14 mouse cellular contexts compared by ENCODE assay signal in the genomic region with DNA sequence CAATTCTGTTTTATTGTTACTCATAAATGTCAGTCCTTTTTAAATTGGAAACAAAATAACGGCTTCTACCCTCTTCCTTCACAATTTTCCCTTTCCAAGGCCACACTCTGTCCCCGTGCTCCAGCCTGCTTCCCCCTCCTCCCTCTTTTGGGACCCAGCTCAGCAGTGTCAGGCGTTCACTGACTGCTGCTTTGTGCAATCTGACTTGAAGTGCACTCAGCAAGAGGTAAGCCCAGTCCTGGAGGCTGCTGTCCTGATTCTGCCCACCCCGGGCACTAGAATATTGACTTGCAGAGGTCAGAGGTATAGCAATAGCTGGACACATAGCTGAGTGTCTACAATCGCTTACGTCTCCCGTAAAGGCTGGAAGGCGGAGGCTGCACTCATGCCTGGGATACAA. TPM values are rescaled to one million over a fixed set of nuclear protein-coding genes. Genes with fewer than 3 reads are reported as not detected.
DNase-seq lines count a peak whose midpoint lies in the region; ATAC-seq and TF ChIP-seq lines count a peak whose summit lies in the region.
"Had no signal": no experiment of that assay in that cellular context is flagged by ENCODE, and none has a peak within 500 bp of the region (broad histone marks: within the 10 kb centered on the region; RNA-seq: fewer than 3 reads in every experiment).

No protein-coding gene starts in this region.

- H3K4me3 ChIP-seq in lung, embryonic 15.5 days: no peak overlapping the region
- H3K4me3 ChIP-seq in forebrain, embryonic 15.5 days: no peak overlapping the region
- no peak overlapping the region for H3K4me3 ChIP-seq in limb, embryonic 14.5 days (replicated peaks; ENCODE audit: low read length)
- H3K4me3 ChIP-seq in neural tube, embryonic 14.5 days (ENCODE audit: low read depth, low read length): no peak overlapping the region
- no peak overlapping the region for H3K4me3 ChIP-seq in intestine, embryonic 16.5 days (ENCODE audit: low read length)
- H3K4me3 ChIP-seq: embryonic facial prominence, embryonic 15.5 days; stomach, embryonic 15.5 days had no signal

- no peak overlapping the region for H3K4me2 ChIP-seq in lung, embryonic 15.5 days
- H3K4me2 ChIP-seq in forebrain, embryonic 15.5 days (replicated peaks): no peak overlapping the region
- no peak overlapping the region for H3K4me2 ChIP-seq in limb, embryonic 14.5 days (replicated peaks; ENCODE audit: low read depth, low read length, severe bottlenecking)
- peak overlapping the region; percentile 11; the same call in 1 of the 2 replicates for H3K4me2 ChIP-seq in neural tube, embryonic 14.5 days (ENCODE audit: low read depth, low read length)
- no peak overlapping the region for H3K4me2 ChIP-seq in intestine, embryonic 16.5 days (ENCODE audit: low read depth, low read length)
- H3K4me2 ChIP-seq: embryonic facial prominence, embryonic 15.5 days; lung, embryonic 14.5 days; stomach, embryonic 15.5 days had no signal

- peak overlapping the region; percentile 4; the same call in 1 of the 2 replicates for H3K27ac ChIP-seq in lung, embryonic 15.5 days
- H3K27ac ChIP-seq in forebrain, embryonic 15.5 days (replicated peaks): peak overlapping the region; percentile 88
- no peak overlapping the region for H3K27ac ChIP-seq in limb, embryonic 14.5 days (replicated peaks; ENCODE audit: low read depth, low read length)
- H3K27ac ChIP-seq in neural tube, embryonic 14.5 days (ENCODE audit: low read depth, low read length): peak overlapping the region; percentile 86
- H3K27ac ChIP-seq in intestine, embryonic 16.5 days (ENCODE audit: low read length): no peak overlapping the region
- H3K27ac ChIP-seq: embryonic facial prominence, embryonic 15.5 days; stomach, embryonic 15.5 days had no signal

- TF ChIP-seq POLR2A in limb, embryonic 14.5 days (IDR thresholded peaks at IDR 0.05; ENCODE audit: borderline replicate concordance, extremely low read depth, insufficient read depth, insufficient read length): no peak

- WGBS in lung, embryonic 15.5 days: 54% methylated on average over 8 of the region's 8 CpGs
- 58% methylated on average over 8 of the region's 8 CpGs for WGBS in forebrain, embryonic 15.5 days
- 56% methylated on average over 8 of the region's 8 CpGs for WGBS in limb, embryonic 14.5 days
- 50% methylated on average over 8 of the region's 8 CpGs for WGBS in neural tube, embryonic 14.5 days
- WGBS in intestine, embryonic 16.5 days: 64% methylated on average over 8 of the region's 8 CpGs

- H3K27me3 ChIP-seq in lung, embryonic 15.5 days: no peaks in the 10 kb centered on the region
- no peaks in the 10 kb centered on the region for H3K27me3 ChIP-seq in forebrain, embryonic 15.5 days
- H3K27me3 ChIP-seq in limb, embryonic 14.5 days (ENCODE audit: control insufficient read depth, insufficient read depth, low read length): no peaks in the 10 kb centered on the region
- H3K27me3 ChIP-seq in neural tube, embryonic 14.5 days (ENCODE audit: control insufficient read depth, insufficient read depth, low read length): no peaks in the 10 kb centered on the region
- no peaks in the 10 kb centered on the region for H3K27me3 ChIP-seq in intestine, embryonic 16.5 days (replicated peaks; ENCODE audit: control insufficient read depth, insufficient read depth, low read length)
- H3K27me3 ChIP-seq: embryonic facial prominence, embryonic 15.5 days; stomach, embryonic 15.5 days had no signal

- H3K9me3 ChIP-seq in lung, embryonic 15.5 days: no peaks in the 10 kb centered on the region
- H3K9me3 ChIP-seq in forebrain, embryonic 15.5 days: no peaks in the 10 kb centered on the region
- no peaks in the 10 kb centered on the region for H3K9me3 ChIP-seq in limb, embryonic 14.5 days (ENCODE audit: control insufficient read depth, low read length)
- no peaks in the 10 kb centered on the region for H3K9me3 ChIP-seq in neural tube, embryonic 14.5 days (ENCODE audit: control insufficient read depth, low read length)
- H3K9me3 ChIP-seq in intestine, embryonic 16.5 days (ENCODE audit: control insufficient read depth, low read length): no peaks in the 10 kb centered on the region
- H3K9me3 ChIP-seq: embryonic facial prominence, embryonic 15.5 days; stomach, embryonic 15.5 days had no signal

- ATAC-seq in lung, embryonic 15.5 days (ENCODE audit: borderline replicate concordance, extremely low read depth, low FRiP score, low TSS enrichment): no peak
- 0 out of 2 replicates have a peak, but pooled peaks have one; percentile 30 for ATAC-seq in forebrain, embryonic 15.5 days (replicated peaks)
- peak; percentile 13; the same call in 1 of the 2 replicates for ATAC-seq in limb, embryonic 14.5 days (ENCODE audit: low FRiP score, low read depth)
- peak; percentile 30 for ATAC-seq in neural tube, embryonic 14.5 days (ENCODE audit: low read depth)
- no peak for ATAC-seq in granulocyte monocyte progenitor cell, adult 5-6 weeks (replicated peaks; ENCODE audit: poor library complexity, severe bottlenecking)
- no peak for ATAC-seq in intestine, embryonic 16.5 days

- H3K9ac ChIP-seq in lung, embryonic 15.5 days: no peak overlapping the region
- no peak overlapping the region for H3K9ac ChIP-seq in forebrain, embryonic 15.5 days (replicated peaks)
- H3K9ac ChIP-seq in limb, embryonic 14.5 days (ENCODE audit: low read depth, low read length, severe bottlenecking): no peak overlapping the region
- H3K9ac ChIP-seq in neural tube, embryonic 14.5 days (replicated peaks; ENCODE audit: low read depth, low read length): peak overlapping the region; percentile 22; the same call in 1 of the 2 replicates
- H3K9ac ChIP-seq in intestine, embryonic 16.5 days (ENCODE audit: low read depth, low read length): no peak overlapping the region
- H3K9ac ChIP-seq: embryonic facial prominence, embryonic 15.5 days; lung, embryonic 14.5 days; stomach, embryonic 15.5 days had no signal

- no peak for DNase-seq in lung, adult 18-20 months
- DNase-seq in limb, embryonic 14.5 days (ENCODE audit: low spot score): no peak
- DNase-seq: cerebellum, adult 9-11 months; heart, postnatal 10 days; kidney, adult 8-10 months; thymus, postnatal 4 days had no signal

- H3K36me3 ChIP-seq in lung, embryonic 15.5 days: no peaks in the 10 kb centered on the region
- peaks cover 14% of the 10 kb centered on the region; the same call in 1 of the 2 replicates for H3K36me3 ChIP-seq in forebrain, embryonic 15.5 days
- H3K36me3 ChIP-seq in limb, embryonic 14.5 days (ENCODE audit: control insufficient read depth, insufficient read depth, low read length): no peaks in the 10 kb centered on the region
- peaks cover 13% of the 10 kb centered on the region for H3K36me3 ChIP-seq in neural tube, embryonic 14.5 days (ENCODE audit: control insufficient read depth, insufficient read depth, low read length)
- no peaks in the 10 kb centered on the region for H3K36me3 ChIP-seq in intestine, embryonic 16.5 days (ENCODE audit: control insufficient read depth, insufficient read depth, low read length)
- H3K36me3 ChIP-seq: embryonic facial prominence, embryonic 15.5 days; stomach, embryonic 15.5 days had no signal

- H3K4me1 ChIP-seq in lung, embryonic 15.5 days: peaks cover 26% of the 10 kb centered on the region
- peaks cover 30% of the 10 kb centered on the region for H3K4me1 ChIP-seq in forebrain, embryonic 15.5 days
- H3K4me1 ChIP-seq in limb, embryonic 14.5 days (ENCODE audit: control insufficient read depth, insufficient read depth, low read length): peaks cover 17% of the 10 kb centered on the region
- peaks cover 27% of the 10 kb centered on the region for H3K4me1 ChIP-seq in neural tube, embryonic 14.5 days (ENCODE audit: control insufficient read depth, insufficient read depth, low read length)
- H3K4me1 ChIP-seq in intestine, embryonic 16.5 days (ENCODE audit: control insufficient read depth, insufficient read depth, low read length): peaks cover 10% of the 10 kb centered on the region; the same call in 1 of the 2 replicates

RNA-seq across cellular contexts. Expression of gene Serpinh1, which starts 39.8 kb away (rescaled TPM):
- 1,817 and 1,834 TPM in 2 replicates for polyA plus RNA-seq in lung, embryonic 15.5 days (2015; fragmentation: Nextera tagmentation; extraction: Ambion mirVana)
- 210 and 215 TPM in 2 replicates for polyA plus RNA-seq in forebrain, embryonic 15.5 days (2015; fragmentation: Nextera tagmentation; extraction: Ambion mirVana)
- 1,525 and 1,858 TPM in 2 replicates for polyA plus RNA-seq in limb, embryonic 14.5 days (2012; rRNA removed)
- polyA plus RNA-seq in limb, embryonic 14.5 days (2014; fragmentation: Nextera tagmentation; extraction: Ambion mirVana): 790 and 834 TPM in 2 replicates
- polyA plus RNA-seq in neural tube, embryonic 14.5 days (2014; fragmentation: Nextera tagmentation; extraction: Ambion mirVana): 38.7 and 139 TPM in 2 replicates
- 0.80 TPM in 1 of 2 replicates, not detected in the other for total RNA-seq in granulocyte monocyte progenitor cell, adult 5-6 weeks (2014; fragmentation: Nextera tagmentation)
- not detected in 2 replicates for total RNA-seq in granulocyte monocyte progenitor cell, adult 5-6 weeks (2017)
- polyA plus RNA-seq in intestine, embryonic 16.5 days (2015; fragmentation: Nextera tagmentation; extraction: Ambion mirVana): 903 and 983 TPM in 2 replicates

RNA-seq across cellular contexts. Expression of gene Map6, which starts 46.0 kb away (rescaled TPM):
- 2.6 and 3.5 TPM in 2 replicates for polyA plus RNA-seq in lung, embryonic 15.5 days (2015; fragmentation: Nextera tagmentation; extraction: Ambion mirVana)
- polyA plus RNA-seq in forebrain, embryonic 15.5 days (2015; fragmentation: Nextera tagmentation; extraction: Ambion mirVana): 77.8 and 80.9 TPM in 2 replicates
- polyA plus RNA-seq in limb, embryonic 14.5 days (2012; rRNA removed): 3.5 and 3.6 TPM in 2 replicates
- polyA plus RNA-seq in limb, embryonic 14.5 days (2014; fragmentation: Nextera tagmentation; extraction: Ambion mirVana): 6.3 and 6.4 TPM in 2 replicates
- 118 and 140 TPM in 2 replicates for polyA plus RNA-seq in neural tube, embryonic 14.5 days (2014; fragmentation: Nextera tagmentation; extraction: Ambion mirVana)
- not detected in 2 replicates for total RNA-seq in granulocyte monocyte progenitor cell, adult 5-6 weeks (2014; fragmentation: Nextera tagmentation)
- total RNA-seq in granulocyte monocyte progenitor cell, adult 5-6 weeks (2017): not detected in 2 replicates
- 3.5 and 4.2 TPM in 2 replicates for polyA plus RNA-seq in intestine, embryonic 16.5 days (2015; fragmentation: Nextera tagmentation; extraction: Ambion mirVana)

Comparison
In these comparisons a context has a peak if more than half of its experiments do, and no peak if none do; other contexts are left out.
1. ATAC-seq: peak in forebrain, embryonic 15.5 days (single experiment), limb, embryonic 14.5 days (single experiment) and neural tube, embryonic 14.5 days (single experiment); none in lung, embryonic 15.5 days (single experiment), granulocyte monocyte progenitor cell, adult 5-6 weeks (single experiment) and intestine, embryonic 16.5 days (single experiment).
2. H3K27ac ChIP-seq: peak in lung, embryonic 15.5 days (single experiment), forebrain, embryonic 15.5 days (single experiment) and neural tube, embryonic 14.5 days (single experiment); none in limb, embryonic 14.5 days (single experiment) and intestine, embryonic 16.5 days (single experiment).
3. RNA of gene Map6, which starts 46.0 kb away (polyA plus RNA-seq): 118 to 140 TPM in neural tube, embryonic 14.5 days and 77.8 to 80.9 TPM in forebrain, embryonic 15.5 days; 3.5 to 6.4 TPM in limb, embryonic 14.5 days, 3.5 to 4.2 TPM in intestine, embryonic 16.5 days and 2.6 to 3.5 TPM in lung, embryonic 15.5 days; every median in the first group is over 10 times any median in the second.